Mouse (Mus musculus): ENCODE measurements at regions not wholly inside any gene's neighbourhood (a gene's known extent, or its start where the extent isn't known, plus 50 kb on each side); places are given as distances from the start of the nearest gene placed in this dataset.
"Not testable (repeated sequence)": the region's sequence is repeated elsewhere in the genome, so short reads cannot be mapped to it uniquely, and the experiment has no call there.

DNA sequence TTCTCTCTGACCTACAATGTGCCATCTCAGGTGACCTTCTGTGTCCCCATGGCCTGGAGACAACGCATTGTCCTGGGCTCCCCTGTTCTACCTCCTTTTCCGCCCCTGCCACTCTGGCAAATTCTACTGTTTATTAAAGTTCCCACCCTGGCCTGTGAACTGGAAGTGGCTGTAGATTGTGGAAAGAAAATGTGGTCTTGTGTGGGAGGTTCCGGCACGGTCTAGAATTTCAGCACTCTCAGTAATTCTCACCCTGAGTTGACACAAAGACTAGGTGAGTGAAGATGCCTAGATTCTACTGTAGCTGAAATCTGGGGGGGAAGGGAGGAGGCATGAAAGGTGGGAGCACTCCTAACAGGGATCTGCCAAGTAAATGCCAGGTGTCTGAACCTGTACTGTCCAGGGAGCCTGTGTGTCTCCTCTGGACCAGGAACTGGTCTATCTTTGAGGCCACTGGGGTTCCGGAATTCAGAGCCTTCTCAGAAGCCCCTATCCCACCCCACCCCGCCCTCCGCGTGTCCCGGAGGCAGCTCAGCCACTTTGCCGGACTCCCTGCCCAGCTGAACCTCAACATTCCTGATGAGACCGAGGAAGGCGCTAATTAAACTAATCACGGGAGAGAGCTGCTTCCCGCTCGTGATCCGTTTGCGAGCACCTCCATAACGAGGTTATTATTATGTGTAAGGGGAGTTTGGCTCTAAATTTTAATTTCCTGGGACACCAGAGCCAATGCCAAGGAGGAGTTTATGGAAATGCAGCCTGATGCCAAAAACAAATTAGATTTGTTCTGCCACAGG lies 77.3 kb upstream of the Cpsf6 start:
- no peak for DNase-seq

DNA sequence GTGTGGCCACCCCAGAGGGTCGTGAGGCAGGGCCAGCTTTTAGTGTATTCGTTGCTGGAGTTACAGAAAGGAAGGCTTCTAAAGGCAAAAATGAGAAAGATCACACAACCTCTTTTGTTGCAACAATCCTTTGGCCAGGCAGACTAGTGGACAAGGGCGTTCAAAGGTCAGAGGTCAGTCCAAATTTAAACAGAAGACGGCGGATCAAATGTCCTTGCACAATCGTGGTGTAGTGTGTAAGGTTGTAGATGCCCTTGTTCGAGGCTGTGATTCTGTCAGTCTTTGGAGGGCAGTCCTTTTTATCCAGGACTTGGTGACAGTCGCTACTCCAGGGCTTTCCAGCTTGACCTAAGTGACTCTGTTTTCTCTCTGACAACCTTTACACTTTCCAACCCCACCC lies 76.6 kb upstream of the Cpsf6 start:
- no peak for DNase-seq

DNA sequence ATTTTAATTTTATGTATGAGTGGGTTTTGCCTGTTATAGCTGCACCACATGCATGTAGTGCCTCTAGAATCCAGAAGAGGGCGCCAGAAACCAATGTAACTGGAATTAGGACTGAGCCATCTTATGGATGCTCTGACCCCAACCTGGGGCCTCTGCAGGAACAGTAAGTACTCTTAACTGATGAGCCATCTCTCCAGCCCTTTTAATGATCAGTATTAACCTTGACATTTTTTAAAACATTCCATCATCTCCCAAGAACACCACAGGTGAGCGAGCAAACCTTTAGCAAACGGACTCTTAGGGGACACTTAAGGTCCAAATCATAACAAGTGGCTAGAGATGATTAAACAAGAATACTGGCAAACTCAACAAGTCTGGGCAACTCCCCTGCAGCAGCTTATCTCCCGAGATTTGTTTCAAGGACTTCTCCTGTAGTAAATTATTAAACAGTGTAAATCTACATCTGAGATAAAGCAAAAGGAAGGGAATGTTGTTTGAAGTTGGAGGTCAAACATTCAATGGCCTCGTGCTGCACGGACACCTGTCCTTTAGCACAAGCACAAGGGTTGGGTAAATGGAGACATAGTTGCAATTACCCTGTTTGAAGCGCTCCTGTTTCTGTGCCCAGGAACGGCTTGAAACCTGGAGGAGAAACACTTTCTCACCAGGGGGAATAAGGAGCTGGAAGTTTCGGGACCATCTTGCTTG lies 75.9 kb upstream of the Cpsf6 start:
- peak; percentile 70 for DNase-seq

DNA sequence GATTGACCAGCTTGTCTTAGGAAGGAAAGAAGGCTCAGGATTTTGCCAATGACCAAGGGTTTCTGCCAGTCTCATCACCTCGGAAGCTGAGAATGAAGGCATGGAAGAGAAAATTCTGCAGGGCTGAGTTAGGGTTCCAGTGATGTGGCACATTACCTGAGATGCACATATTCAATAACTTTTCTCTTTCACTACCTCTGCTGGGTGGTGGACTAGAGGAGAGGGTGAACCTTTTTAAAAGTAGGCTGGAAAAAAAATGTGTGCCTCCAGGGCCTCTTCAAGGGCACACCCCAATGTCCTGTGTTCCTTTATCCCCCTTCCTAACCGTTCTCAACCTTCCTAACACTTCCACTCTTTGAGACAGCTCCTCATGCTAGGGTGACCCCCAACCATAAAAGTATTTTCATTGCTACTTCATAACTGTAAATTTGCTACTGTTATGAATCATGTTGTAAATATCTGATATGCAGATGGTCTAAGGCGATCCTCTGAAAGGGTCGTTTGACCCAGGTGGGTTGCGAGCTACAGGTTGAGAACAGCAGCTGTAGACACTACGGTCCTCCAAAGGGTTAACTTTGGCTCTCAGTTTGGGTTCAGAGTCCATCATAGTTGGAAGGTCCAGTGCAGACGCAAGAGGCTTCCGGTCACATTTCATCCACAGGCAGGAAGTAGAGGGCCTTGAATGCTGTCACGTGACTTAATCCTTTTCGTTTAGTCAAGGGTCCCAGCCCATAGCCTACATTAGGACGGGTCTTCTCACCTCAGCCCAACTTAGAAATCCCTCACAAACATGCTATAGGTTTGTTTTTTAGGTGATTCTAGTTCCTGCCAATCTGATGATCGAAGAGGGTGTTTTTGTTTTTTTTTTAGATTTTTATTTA lies 75.1 kb upstream of the Cpsf6 start:
- DNase-seq = no peak

DNA sequence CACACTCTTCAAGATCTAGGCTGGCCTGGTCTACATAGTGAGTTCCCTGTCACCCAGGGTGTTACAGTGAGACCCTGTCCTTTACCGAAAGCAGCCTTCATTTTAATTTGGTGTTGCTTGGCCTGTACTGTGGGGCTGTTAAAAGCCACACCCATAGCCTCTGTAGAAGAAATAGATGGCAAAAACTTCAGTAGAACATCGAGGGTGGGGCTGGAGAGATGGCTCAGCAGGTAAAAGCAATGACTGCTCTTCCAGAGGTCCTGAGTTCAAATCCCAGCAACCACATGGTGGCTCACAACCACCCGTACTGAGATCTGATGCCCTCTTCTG lies 74.3 kb upstream of the Cpsf6 start:
- no peak for DNase-seq

DNA sequence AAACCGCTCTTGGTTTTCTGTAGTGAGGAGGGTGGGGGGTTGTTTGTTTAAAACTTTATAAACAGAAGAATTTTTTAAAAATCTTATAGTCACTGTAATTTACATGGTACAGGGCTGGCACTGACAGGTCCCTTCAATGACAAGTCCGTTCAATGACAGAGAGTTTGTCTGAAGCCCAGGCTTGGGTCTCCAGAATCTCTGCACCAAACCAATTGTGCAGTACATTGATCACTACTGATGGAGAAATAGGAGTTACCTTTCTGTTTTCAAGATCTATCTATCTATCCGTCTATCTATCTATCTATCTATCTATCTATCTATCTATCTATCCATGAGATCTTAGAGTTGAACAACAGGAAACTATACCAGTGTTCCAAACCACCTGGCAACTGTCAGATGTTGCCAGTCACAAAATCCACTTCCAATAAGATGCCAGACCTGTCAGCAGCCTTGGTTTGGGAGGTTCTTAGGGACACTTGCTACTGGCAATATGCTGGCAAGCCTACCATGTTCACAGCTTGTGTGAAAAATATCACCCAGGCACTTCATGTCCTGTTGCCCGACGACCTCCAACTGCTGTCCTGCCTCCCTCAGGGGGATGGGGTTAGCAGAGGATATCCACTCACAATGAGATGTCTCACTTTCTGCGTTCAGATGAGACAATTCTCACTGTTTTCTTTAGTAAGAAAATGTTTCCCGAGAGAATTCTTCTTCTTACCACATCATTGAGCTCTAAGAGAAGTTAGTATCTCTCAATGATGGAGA lies 73.8 kb upstream of the Cpsf6 start:
- no peak for DNase-seq

DNA sequence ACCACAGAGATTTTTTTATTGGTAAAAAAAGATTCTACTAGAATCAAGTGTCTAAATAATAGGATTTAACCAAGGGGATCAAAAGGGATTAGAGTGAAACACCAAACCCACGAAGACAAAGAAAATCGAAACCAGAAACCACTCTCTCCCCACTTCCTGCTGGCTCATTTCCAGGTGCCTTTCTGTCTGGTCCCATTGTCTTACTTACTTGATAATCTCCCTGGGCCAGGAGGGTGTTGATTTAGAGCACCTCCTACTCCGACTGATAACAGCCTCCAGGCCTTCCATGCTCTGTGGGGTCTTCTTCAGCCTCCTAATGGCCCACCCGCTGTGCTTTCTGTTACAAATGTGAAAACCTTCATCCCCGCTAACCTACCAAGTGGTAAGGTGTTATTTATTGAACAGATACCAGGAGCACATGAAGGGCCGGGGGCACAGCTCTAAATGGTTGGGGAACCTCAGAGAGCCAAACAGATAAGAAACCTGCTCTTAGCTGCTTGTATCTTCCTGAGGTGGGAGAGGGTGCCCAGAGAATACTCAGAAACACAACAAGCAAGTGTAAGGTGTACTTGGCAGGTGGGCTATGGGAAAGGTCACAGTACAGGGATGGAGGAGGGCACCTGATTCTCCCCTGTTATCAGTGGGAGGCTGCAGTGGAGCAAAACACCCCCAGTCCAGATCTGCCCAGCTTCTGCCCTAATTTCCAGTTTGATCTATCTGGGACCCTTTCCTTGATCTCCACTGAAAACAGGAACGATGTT lies 72.6 kb upstream of the Cpsf6 start:
- peak; percentile 33 for DNase-seq

DNA sequence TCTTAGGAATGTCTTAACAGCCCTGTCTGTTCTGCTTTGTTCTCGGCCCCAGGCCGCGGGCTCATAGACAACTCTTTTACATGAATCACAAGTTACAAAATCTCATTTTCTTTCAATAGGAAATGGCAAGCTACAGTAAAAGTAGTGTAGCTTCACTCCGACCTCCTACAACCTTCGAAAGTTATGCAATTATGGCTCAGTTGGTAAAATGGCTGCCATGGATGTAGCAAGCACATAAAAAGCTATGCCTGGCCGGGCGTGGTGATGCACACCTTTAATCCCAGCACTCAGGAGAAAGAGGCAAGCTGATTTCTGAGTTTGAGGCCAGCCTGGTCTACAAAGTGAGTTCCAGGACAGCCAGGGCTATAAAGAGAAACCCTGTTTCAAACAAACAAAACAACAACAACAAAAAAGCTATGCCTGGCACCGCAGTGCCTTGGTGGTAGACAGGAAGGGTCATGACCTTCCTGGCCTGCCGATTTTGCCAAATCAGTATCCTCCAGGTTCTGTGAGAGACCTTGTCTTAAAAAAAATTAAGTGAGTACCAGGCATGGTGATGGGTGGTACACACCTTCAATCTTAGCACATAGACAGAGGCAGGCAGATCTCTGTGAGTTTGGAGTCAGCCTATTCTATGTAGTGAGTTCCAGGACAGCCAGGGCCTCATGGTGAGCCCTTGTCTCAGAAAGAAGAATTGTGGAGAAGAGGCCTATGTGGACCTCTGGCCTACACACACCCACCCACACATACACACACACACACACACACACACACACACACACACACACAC lies 71.8 kb upstream of the Cpsf6 start:
- no peak for DNase-seq

DNA sequence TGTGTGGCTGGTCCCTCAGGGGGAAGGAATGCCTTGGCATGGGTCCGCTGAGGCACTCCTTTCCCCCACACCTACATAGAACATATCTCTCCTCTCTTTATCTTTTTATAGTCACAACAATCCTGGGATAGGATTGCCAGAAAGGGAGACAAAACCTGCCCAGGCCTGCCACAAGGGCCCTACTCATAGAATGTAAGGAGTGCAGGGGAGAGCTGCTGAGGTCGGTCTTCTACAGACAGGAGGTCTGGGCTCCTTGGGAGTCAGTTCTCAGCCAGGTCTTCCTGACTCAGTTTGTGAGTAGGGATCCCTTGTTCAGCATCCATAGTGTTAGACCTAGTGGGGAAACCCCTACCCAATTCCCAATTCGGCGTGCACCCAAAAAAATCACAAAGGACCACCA lies 70.8 kb upstream of the Cpsf6 start:
- DNase-seq = no peak

DNA sequence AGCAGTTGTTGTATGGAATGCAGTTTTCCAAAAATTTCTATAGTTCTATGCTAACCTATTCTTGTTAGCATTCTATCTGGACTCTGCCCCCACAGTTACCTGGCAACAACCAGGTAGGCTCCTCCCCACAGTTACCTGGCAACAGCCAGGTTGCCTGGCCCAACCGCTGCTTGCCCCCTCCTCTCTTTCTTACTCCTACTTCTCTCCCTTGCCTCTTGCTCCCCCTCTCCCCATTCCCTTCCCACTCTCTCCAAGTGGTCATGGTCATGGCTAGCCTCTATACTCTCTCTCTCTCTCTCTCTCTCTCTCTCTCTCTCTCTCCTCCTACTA lies 70.4 kb upstream of the Cpsf6 start:
- no peak for DNase-seq

DNA sequence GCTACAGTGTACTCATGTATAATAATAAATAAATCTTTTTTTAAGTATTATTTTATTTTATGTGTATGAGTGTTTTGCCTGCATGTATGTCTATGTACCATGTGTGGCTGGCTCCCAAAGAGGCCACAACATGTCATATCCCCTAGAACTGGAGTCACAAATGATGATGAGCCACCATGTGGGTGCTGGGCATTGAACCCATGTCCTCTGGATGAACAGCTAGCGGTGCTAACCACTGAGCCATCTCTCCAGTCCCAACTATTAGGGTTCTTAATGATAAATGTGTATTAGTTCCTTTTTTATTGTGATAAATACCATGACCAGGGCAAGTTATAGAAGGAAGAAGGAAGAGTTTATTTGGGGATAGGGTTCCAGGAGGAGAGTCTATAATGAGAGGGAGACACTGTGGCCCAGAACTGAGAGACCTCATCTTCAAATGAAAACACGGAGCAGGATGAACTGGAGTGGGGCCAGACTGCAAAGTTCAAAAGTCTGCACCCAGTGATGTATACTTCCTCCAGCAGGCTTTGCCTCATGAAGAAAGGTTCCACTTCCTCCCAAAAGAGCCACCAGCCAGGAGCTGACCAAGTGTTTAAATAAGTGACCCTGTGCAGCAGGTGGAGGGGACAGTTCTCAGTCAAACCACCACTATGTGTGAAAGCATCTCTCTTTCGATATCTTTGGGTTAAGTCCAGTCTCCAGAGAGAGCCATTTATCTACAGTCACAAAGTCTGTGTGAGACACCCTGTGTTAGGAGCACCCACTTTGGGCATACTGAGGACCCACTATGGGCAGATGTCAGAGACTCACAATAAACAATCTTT lies 69.8 kb upstream of the Cpsf6 start:
- DNase-seq = no peak

DNA sequence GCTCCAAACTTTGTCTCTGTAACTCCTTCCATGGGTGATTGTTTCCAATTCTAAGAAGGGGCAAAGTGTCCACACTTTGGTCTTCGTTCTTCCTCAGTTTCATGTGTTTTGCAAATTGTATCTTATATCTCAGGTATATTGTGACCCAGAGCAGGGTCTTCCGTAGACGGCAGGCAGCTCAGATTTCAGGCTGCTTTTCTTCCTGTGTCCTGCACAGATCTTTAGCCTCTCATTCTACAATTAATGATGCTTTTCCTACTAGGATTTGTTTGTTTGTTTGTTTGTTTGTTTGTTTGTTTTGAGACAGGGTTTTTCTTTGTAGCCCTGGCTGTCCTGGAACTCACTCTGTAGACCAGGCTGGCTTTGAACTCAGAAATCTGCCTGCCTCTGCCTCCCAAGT lies 69.0 kb upstream of the Cpsf6 start:
- not testable (repeated sequence) for DNase-seq

DNA sequence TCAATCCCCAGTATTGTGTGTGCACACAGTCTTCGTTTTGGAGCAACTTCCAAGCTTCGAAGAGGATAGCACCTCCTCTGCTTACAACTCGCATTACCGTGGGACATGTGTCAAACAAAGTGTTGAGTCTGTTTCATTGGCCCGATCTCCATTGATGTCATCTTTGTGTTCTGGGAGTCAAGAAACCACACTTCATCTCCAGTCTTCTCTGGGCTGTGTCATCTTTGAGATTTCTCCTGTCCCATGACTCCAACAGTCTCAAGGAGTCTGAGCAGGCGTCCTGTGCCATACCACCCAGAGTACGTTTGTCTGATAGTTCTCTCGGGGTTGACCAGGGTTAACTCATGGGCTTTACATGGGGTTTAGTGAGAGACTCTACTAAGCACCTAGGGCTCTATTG lies 67.8 kb upstream of the Cpsf6 start:
- DNase-seq = no peak

DNA sequence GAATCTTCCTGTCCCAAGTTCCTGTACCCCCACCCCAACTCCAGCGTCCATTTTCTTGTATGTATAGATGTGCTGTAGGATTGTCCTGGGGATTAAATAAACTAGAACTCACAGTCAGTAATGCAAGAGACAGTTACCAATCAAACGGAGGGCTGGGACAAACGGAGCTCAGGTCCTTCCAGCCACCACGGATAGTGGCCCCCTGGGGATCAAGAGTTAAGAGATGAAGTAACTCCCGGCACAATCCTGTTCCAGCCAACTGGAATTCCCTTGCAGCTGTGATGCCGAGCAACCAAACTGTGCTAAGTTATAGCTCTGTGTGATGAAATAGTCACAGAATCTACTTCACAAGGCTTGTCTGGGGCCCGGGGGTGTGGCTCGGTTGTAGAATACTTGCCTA lies 67.4 kb upstream of the Cpsf6 start:
- no peak for DNase-seq

DNA sequence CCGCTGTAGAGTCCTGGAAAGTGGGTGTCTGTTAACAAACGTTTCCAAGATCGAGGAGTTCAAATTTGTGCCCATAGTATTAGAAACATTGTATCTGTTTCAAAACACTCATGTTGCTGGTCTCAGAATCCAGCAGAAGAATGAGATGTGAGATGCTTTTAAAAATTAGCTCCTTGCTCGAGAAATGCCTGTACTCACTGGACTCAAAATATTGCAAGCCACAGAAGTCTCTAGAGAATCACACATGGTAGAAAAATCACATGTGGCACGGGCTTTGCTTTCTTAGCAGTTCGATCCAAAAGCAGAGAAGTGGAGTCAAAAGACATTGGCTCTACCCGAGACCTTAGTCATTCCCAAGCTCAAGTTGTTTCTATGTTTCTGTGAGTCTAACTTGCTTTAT lies 67.0 kb upstream of the Cpsf6 start:
- no peak for DNase-seq

DNA sequence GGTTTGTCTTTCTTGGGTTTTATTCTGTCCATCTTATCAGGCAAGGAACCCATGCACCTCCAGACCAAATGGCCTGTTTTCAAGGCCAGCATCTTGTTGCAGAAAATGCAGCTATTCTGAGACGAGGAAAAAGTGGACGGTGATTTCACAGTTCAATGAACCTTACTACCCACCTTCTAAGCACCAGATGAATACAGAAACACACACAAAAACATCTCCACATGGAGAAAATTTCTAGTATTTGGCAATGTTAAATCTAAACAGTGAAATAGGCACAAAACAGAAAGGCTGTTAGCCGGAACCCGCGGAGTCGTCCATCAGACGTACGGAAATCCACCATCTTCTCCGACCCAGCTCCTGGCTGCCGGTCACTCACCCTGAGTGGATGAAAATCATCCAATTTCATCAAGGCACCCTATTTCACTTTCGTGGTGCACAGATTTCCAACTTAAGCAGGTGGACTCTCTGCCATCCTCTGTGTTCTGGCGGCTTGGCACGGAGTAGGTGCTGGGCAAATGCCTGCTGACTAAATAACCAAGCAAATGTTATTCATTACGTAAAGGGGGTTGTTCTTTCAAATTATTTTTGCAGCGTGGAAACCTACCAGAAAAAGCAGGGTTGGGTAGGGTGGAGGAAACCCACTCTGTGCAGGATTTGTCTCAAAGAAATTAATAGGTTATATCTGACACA lies 66.1 kb upstream of the Cpsf6 start:
- no peak for DNase-seq

DNA sequence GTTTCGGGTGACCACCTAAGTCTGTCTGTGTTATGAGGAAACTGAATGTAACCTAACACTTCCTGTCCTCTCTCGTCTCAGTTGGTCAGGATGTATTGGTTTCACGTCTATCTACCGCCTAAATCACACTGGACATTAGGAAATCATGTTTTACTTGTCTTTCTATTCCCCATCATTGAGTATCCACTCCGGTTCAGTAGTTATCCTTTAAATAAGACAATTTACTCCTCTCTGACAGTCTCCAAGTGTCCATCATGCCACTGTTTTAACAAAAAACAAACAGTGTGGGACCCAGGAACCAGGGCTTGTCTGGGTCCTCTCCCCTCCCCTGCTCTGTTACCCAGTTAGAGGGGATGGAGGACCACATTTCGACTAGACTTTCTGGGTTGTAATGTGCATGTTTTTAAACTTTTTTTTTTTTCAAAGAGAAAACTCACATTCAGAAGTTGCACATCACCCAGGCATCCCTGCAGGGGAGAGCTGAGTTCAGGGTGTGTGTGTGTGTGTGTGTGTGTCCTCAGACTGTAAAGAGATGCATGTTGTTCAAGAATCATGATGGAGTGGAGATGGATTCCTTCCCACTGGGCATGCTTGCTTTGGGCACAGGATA lies 65.5 kb upstream of the Cpsf6 start:
- DNase-seq = no peak

DNA sequence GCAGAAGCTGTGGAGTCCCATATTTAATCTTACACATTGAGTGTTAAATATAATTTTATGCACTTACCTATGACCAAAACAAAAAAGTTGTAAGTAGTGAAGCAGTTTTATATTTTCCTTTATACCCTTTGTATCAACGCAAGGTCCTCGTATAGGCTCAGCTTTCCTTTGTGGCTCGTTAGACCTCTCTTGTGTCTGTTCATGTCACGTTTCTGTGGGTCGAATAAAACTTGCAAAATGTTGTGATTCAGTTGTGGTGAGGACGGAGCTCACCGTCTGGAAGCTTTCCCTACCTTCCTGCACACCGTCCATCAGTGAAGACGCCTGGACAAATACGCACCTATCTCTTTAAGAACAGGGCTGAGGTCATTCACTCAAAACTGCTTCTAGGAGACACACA lies 64.9 kb upstream of the Cpsf6 start:
- no peak for DNase-seq
